Mouse (Mus musculus) forebrain, postnatal 0 days (tissue): ENCODE data around the gene Tcirg1. TPM values are rescaled to one million over a fixed set of nuclear protein-coding genes. Genes with fewer than 3 reads are reported as not detected.
A peak's percentile ranks its signal among the peaks of the same experiment; 100 is the strongest.

Experiments
- ATAC-seq: fragments of 200-750 bp; cut with Nextera tagmentation; 2 replicates; pipeline ENCODE4 v1.8.0; 2017; ENCODE audit warnings: mild to moderate bottlenecking, moderate library complexity
- DNase-seq: peaks from one replicate; pipeline ENCODE4 v3.0.0-alpha.2; 2015
- H3K27ac ChIP-seq: fragments of 300-500 bp; sonication (generic); 2 replicates; pipeline ENCODE4 v1.5.1; 2014; ENCODE audit warnings: low read depth, mild to moderate bottlenecking, antibody characterized with exemption, low read length, moderate library complexity, mixed read lengths
- H3K27me3 ChIP-seq: fragments of 300-500 bp; sonication (generic); 2 replicates; pipeline ENCODE4 v1.6.1; 2014; ENCODE audit warnings: mild to moderate bottlenecking, low read length, mixed read lengths; ENCODE audit not compliant: insufficient read depth
- H3K36me3 ChIP-seq: fragments of 300-500 bp; sonication (generic); 2 replicates; pipeline ENCODE4 v1.6.1; 2014; ENCODE audit warnings: mild to moderate bottlenecking, moderate library complexity; ENCODE audit not compliant: insufficient read depth
- H3K4me1 ChIP-seq: fragments of 300-500 bp; sonication (generic); 2 replicates; pipeline ENCODE4 v1.6.1; 2014; ENCODE audit warnings: antibody characterized with exemption; ENCODE audit not compliant: insufficient read depth
- H3K4me2 ChIP-seq: fragments of 300-500 bp; sonication (generic); 2 replicates; pipeline ENCODE4 v1.6.1; 2014; ENCODE audit warnings: low read depth, mild to moderate bottlenecking, moderate library complexity
- H3K4me3 ChIP-seq: fragments of 300-500 bp; sonication (generic); 2 replicates; pipeline ENCODE4 v1.5.1; 2014; ENCODE audit warnings: low read depth, low read length, mixed read lengths
- H3K9ac ChIP-seq: fragments of 300-500 bp; sonication (generic); 2 replicates; pipeline ENCODE4 v1.6.1; 2014; ENCODE audit warnings: mild to moderate bottlenecking
- H3K9me3 ChIP-seq: fragments of 300-500 bp; sonication (generic); 2 replicates; pipeline ENCODE4 v1.6.1; 2016; ENCODE audit warnings: low read length
- CTCF ChIP-seq: sonication (generic); IDR thresholded peaks from 2 replicates; pipeline ENCODE4 v1.5.1; 2016; ENCODE audit warnings: antibody characterized with exemption, control low read depth, low read depth
- WGBS: fragments of 180-500 bp; shearing (Covaris S2); extraction: QIAGEN DNeasy Blood & Tissue Kit; methylation state at CpG from one replicate; pipeline ENCODE4 v1.1.7; 2014; 5-methylcytosine and 5-hydroxymethylcytosine counted together
- polyA plus RNA-seq: library from polyadenylated mRNA; unstranded; fragments of >200 nt; fragmentation: Nextera tagmentation; extraction: Ambion mirVana; gene quantifications from 2 replicates; pipeline ENCODE4 v1.2.1, GENCODE M21; 2015
- total RNA-seq: library from RNA; depleted of rRNA; stranded (reverse); fragments of >200 nt; gene quantifications from 2 replicates; pipeline ENCODE4 v1.2.3, GENCODE M21; 2014

The Tcirg1 gene
- total and polyA plus RNA-seq, 2 experiments from 2014 or later: 9.3 to 21.4 TPM

GRCm38 (mm10) chr19:3907876-3908660 is 1.1 kb upstream of the Tcirg1 start:
- Histone ChIP-seq H3K27ac (no peak overlapping the region), H3K4me2 (peak overlapping the region; percentile 78), H3K4me1 (peaks cover 11% of the 10 kb centered on the region; the same call in 1 of the 2 replicates), H3K27me3 (no peaks in the 10 kb centered on the region), H3K4me3 (no peak overlapping the region), H3K9me3 (no peaks in the 10 kb centered on the region), H3K36me3 (peaks cover 25% of the 10 kb centered on the region), H3K9ac (no peak overlapping the region)
- DNase-seq (no peak), ATAC-seq (no peak)
- TF ChIP-seq CTCF: no peak
- 78% methylated on average over 8 of the region's 8 CpGs for WGBS

GRCm38 (mm10) chr19:3906326-3906725 is 607 bp downstream of the Tcirg1 start:
- no peak overlapping the region for H3K27ac ChIP-seq
- DNase-seq: no peak
- no peak for TF ChIP-seq CTCF
- peak overlapping the region; percentile 56 for H3K9ac ChIP-seq
- 0 out of 2 replicates have a peak, but pooled peaks cover 3% of the 10 kb centered on the region for H3K4me1 ChIP-seq
- 32% methylated on average over 10 of the region's 10 CpGs for WGBS
- H3K9me3 ChIP-seq: no peaks in the 10 kb centered on the region
- peak overlapping the region; percentile 40 for H3K4me3 ChIP-seq
- H3K36me3 ChIP-seq: peaks cover 31% of the 10 kb centered on the region
- H3K4me2 ChIP-seq: peak overlapping the region; percentile 78
- no peaks in the 10 kb centered on the region for H3K27me3 ChIP-seq
- ATAC-seq: no peak

- H3K4me2 ChIP-seq: peak overlapping the region; percentile 8; the same call in 1 of the 2 replicates
- H3K9me3 ChIP-seq: no peaks in the 10 kb centered on the region
- WGBS: 67% methylated on average over 6 of the region's 6 CpGs
- H3K4me1 ChIP-seq: 0 out of 2 replicates have a peak, but pooled peaks cover 3% of the 10 kb centered on the region
- H3K27ac ChIP-seq: no peak overlapping the region
- H3K9ac ChIP-seq: no peak overlapping the region
- DNase-seq (no peak), ATAC-seq (no peak)
- no peaks in the 10 kb centered on the region for H3K27me3 ChIP-seq
- peaks cover 28% of the 10 kb centered on the region for H3K36me3 ChIP-seq
- TF ChIP-seq CTCF: no peak
- no peak overlapping the region for H3K4me3 ChIP-seq
These were observed 1.5 kb downstream of the Tcirg1 start for GRCm38 (mm10) chr19:3905261-3905969.

- Histone ChIP-seq H3K9me3 (no peaks in the 10 kb centered on the region), H3K4me3 (no peak overlapping the region), H3K4me2 (no peak overlapping the region), H3K27me3 (no peaks in the 10 kb centered on the region), H3K27ac (no peak overlapping the region), H3K9ac (no peak overlapping the region), H3K36me3 (peaks cover 18% of the 10 kb centered on the region; the same call in 1 of the 2 replicates), H3K4me1 (0 out of 2 replicates have a peak, but pooled peaks cover 3% of the 10 kb centered on the region)
- WGBS: 61% methylated on average over 10 of the region's 10 CpGs
- TF ChIP-seq CTCF: no peak
- ATAC-seq (no peak), DNase-seq (no peak)
These were observed 2.6 kb downstream of the Tcirg1 start for GRCm38 (mm10) chr19:3904363-3904675.

- Histone ChIP-seq H3K27me3 (no peaks in the 10 kb centered on the region), H3K4me1 (0 out of 2 replicates have a peak, but pooled peaks cover 3% of the 10 kb centered on the region), H3K9me3 (no peaks in the 10 kb centered on the region), H3K27ac (no peak overlapping the region), H3K4me2 (no peak overlapping the region), H3K36me3 (peaks cover 13% of the 10 kb centered on the region; the same call in 1 of the 2 replicates), H3K4me3 (no peak overlapping the region), H3K9ac (no peak overlapping the region)
- ATAC-seq (no peak), DNase-seq (no peak)
- TF ChIP-seq CTCF: no peak
- WGBS: 70% methylated on average over 25 of the region's 25 CpGs
These were observed 3.1 kb downstream of the Tcirg1 start for GRCm38 (mm10) chr19:3903648-3904362.

GRCm38 (mm10) chr19:3902966-3903365 is 4.0 kb downstream of the Tcirg1 start:
- no peaks in the 10 kb centered on the region for H3K9me3 ChIP-seq
- no peak for ATAC-seq
- 77% methylated on average over 12 of the region's 12 CpGs for WGBS

More at GRCm38 (mm10) chr19:3902966-3903365, 4.0 kb downstream of the Tcirg1 start:
- Histone ChIP-seq H3K4me2 (no peak overlapping the region), H3K27me3 (no peaks in the 10 kb centered on the region), H3K36me3 (peaks cover 6% of the 10 kb centered on the region; the same call in 1 of the 2 replicates), H3K4me1 (0 out of 2 replicates have a peak, but pooled peaks cover 3% of the 10 kb centered on the region), H3K27ac (no peak overlapping the region), H3K9ac (no peak overlapping the region), H3K4me3 (no peak overlapping the region)
- DNase-seq: no peak
- no peak for TF ChIP-seq CTCF
